Mouse (Mus musculus) neural tube, embryonic 10.5 days (tissue): ENCODE results near the gene Psmd13.
A peak's percentile ranks its signal among the peaks of the same experiment; 100 is the strongest.
"Not testable (repeated sequence)": the region's sequence is repeated elsewhere in the genome, so short reads cannot be mapped to it uniquely, and the experiment has no call there.

Experiments
- DNase-seq: peaks from one replicate; pipeline ENCODE4 v3.0.0-alpha.2; 2017; ENCODE audit warnings: low spot score; ENCODE audit errors: extremely low spot score

Psmd13 gene

GRCm38 (mm10) chr7:140856785-140857549 is 24.8 kb upstream of the Psmd13 start, which contains the start of gene Ric8a:
Gene Ric8a (plus strand): TSS chr7:140856957.
- peak; percentile 79 for DNase-seq

GRCm38 (mm10) chr7:140857550-140858505 is 23.9 kb upstream of the Psmd13 start, which contains the start of gene Bet1l:
Gene Bet1l (minus strand): TSS chr7:140857577.
- DNase-seq: no peak

DNA sequence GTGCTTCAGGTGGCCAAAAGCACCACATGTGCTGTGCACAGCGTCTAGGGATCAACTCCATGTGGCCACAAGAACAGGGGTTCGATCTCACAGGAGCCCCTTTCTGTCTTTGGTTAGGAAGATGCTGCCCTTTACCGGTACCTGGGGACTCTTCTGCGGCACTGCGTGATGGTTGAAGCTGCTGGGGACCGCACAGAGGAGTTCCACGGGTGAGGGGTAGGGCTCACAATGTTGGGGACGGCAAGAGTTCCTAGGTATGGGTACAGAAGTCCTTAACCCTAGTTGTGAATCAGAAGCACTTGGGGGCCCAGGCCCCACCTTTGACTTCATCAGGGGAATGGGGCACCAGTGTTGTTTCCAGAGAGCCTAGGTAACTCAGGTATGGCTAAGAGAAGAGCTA is 23.0 kb upstream of the Psmd13 start:
- no peak for DNase-seq

DNA sequence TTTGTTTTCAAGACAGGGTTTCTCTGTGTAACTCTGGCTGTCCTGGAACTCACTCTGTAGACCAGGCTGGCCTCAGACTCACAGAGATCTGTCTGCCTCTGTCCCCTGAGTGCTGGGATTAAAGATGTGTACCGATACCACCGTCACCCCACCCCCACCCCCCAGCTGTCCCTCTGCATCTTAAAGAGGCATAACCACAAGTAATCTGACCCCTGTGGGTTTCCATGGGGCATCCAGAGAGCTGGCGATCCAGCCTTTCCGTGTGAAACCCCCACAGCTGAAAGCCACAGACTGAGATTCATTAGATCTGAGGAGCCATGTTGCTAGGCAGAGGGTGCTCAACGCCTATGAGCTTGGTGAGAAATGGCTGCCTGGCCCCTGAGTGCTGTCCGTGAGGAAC is 21.8 kb upstream of the Psmd13 start:
- DNase-seq: no peak

DNA sequence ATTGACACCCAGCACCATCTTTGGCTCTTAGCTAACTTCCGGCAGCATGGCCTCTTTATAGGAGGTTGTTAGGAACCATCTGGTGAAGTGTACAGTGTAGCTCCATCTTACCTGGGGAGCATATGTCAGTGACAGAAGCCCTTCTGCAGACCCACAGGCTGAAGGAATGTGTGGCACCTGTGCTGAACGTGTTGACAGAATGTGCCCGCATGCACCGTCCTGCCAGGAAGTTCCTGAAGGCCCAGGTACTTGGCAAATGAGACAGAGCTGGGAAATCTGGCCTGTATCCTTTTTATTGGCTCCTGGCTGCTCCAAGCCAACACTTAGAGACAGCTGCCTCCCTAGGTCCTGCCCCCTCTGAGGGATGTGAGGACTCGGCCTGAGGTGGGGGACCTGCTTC is 21.0 kb upstream of the Psmd13 start:
- no peak for DNase-seq

DNA sequence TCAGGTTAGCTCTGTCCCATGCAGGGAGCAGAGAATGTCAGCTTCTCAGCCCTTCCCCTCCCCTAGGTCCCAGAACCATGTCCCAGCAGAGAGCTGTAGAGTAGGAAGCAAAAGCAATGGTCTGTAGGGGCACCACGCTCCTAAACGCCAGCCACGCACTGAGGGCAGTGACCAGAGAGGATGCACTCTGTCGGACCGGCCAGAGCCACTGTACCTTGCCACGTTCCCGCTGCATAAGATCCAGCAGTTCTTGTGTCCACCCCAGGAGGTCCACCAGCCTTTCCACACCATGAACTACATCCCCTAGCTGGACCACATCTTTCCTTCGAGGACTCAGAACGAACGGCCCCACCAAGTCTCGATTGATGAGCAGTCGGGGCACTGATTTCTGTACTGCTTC is 17.0 kb upstream of the Psmd13 start:
- no peak for DNase-seq

DNA sequence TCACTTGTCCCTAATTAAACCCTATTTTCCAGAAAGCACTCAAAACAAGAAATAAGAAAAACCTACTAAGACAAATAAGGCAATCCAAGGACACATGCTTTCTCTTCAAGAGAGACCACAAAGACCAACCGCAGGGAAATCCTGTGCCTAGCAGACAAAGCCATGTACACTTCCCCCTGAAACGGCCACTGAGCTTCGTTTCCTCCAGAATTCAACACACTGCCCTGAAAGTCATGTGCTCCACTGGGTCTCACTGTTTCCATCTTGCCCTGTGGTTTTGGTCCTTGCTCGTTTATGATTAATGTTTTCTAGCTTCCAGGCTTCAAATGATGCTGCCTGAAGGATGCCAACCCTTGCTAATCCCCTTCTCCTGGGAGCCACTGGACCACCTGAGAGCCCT is 7.5 kb upstream of the Psmd13 start:
- DNase-seq: no peak

DNA sequence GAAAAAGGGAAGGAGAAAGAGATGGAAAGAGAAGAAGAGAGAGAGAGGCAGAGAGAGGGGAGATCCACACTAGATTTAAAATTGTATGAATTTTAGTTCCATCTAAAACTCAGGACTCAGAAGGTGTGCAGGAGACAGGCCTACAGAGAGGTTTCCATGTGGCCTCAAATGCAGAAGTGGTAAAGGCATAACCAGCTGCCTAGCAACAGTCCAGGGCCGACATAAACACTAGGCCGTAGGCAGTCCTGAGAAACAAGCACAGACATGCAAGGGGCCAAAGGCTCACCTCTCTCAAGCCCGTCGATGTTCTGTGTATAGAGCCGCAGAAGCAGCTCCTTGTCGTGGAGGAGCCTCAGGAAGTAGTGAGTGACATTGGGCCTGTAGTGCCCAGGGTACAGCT is 4.4 kb upstream of the Psmd13 start:
- no peak for DNase-seq

- DNase-seq: no peak
These were observed 2.4 kb upstream of the Psmd13 start for GRCm38 (mm10) chr7:140879355-140879754.

DNA sequence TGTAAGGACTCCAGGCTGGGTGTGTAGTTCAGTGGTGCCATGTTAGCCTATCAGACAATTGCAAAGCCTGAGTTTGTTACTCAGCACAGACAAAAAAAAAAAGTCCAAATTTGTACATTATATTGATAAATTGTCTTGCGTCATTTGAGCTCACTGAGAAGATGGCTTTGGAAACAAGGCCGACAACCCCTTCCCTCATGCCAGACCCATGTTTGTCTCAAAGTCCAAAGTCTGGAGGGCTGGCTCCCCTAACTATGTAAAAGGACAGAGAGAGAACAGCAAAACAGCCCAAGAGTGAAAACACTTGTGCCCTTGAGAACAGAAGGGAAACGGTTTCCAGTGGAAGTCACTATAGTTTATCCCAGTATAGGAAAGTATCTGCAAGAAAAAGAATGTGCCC is 1.3 kb upstream of the Psmd13 start:
- DNase-seq: no peak

- DNase-seq: no peak
These were observed 778 bp upstream of the Psmd13 start for GRCm38 (mm10) chr7:140880865-140881515.

- no peak for DNase-seq
These were observed 668 bp downstream of the Psmd13 start for GRCm38 (mm10) chr7:140882469-140882803.

GRCm38 (mm10) chr7:140890636-140891035 is 8.9 kb downstream of the Psmd13 start:
- not testable (repeated sequence) for DNase-seq

DNA sequence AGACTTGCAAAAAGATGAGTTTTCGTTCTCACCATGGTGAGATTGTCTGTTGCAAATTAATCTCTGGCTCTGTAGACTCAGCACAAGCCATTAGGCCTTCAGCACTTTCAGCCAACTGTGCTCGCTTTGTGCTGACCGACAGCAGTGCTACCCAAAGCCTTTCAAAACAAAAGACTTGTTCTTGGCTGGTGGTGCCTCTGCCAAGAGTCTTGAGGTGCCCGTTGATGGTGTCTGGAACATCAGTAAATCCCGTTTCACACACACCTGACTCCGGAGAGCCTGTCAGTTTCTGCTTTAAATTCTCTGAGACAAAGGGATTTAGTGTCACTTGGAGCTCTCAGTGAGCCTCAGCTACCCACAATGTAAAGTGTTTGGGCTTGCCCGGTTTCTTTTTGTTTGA is 12.3 kb downstream of the Psmd13 start:
- DNase-seq: no peak

DNA sequence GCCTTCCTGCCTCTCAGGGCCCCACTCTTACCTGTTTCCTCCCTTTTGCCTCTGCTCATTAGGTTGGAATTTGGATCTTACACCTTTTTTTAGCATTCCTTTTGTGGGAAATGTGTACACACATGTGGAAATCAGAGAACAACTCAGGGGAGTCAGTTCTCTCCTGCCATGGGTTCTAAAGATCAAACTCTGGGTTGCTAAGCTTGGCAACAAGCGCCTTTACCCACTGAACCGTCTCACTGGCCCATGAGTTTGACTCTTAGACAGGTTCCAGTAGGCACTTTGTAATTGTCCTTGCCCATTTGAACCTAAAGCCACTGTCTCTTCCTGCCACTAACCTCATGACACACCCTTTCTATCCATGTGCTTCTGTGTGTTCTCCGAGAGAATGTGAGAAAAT is 12.8 kb downstream of the Psmd13 start:
- DNase-seq: no peak

DNA sequence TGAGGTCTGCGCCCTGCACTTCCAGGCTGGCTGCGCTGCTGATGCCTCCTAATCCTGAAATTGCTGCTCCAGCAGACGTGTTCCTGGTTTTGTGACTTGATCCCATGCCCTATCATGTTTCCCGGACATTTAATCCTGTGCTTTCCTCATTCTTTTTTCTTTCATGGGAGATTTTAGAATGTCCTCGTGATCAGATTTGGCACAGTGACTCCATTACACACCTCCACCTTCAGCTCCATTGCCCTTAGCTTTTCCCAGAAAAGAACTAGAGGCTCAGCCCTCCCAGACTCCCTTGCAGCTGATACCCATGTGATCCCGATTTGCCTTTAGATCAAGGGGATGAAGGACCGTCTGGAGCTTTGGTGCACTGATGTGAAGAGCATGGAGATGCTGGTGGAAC is 16.1 kb downstream of the Psmd13 start:
- DNase-seq: no peak

DNA sequence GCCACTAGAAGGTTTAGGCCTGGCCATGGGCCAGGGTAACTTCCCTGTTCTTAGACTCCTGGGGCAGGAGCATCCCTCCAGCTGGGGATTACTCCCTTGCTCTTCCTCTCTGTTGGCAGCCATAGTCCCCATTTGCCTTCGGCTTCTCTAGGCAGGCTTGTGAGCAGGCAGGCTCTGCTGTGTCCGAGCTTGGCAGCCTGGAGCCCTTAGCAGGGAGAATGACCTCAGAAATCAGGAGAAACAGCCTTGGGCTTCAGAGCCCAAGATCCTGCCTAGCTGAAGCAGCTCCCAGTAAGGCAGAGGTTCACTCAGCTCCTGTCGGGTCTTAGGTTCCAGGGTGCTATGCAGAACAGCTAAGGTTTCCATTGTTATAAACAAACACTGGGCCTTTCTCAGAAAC is 17.4 kb downstream of the Psmd13 start:
- no peak for DNase-seq

GRCm38 (mm10) chr7:140900220-140900619 is 18.5 kb downstream of the Psmd13 start, which contains the start of gene Cox8b:
Gene Cox8b (minus strand): TSS chr7:140900446.
- DNase-seq: no peak

GRCm38 (mm10) chr7:140902036-140902875 is 20.5 kb downstream of the Psmd13 start:
- no peak for DNase-seq

- peak; percentile 89 for DNase-seq
These were observed 21.4 kb downstream of the Psmd13 start for GRCm38 (mm10) chr7:140903212-140903611.

DNA sequence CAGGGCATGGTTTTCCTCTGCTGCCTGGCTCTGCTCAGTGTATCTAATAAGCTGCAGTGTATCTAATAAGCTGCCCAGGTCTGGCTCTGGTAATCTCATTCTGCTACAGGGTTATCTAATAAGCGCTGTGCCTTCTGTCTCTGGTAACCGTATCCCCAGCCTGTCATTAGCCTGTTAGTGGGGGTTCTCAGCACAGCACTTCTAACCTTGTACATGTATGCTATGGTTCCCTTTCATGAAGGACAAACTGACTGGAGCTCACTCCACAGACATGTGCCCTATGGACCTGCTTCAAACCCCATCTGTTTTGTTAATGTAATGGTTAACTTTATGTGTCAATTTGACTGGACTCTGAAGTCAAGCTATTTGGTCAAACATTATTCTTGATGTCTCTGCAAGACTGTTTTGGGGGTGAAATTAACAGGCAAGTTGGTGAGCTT is 23.9 kb downstream of the Psmd13 start:
- no peak for DNase-seq
